Comparison of ENCODE assay signal across 8 mouse cellular contexts in genomic region chr15:85716045-85716444, GRCm38 (mm10). TPM values are rescaled to one million over a fixed set of nuclear protein-coding genes. Genes with fewer than 3 reads are reported as not detected.
DNase-seq lines count a peak whose midpoint lies in the region; ATAC-seq and TF ChIP-seq lines count a peak whose summit lies in the region.

No protein-coding gene starts in this region.

- H3K27me3 ChIP-seq in embryonic facial prominence, embryonic 15.5 days: peaks cover 10% of the 10 kb centered on the region

- H3K4me1 ChIP-seq in embryonic facial prominence, embryonic 15.5 days: no peaks in the 10 kb centered on the region

- peak; percentile 94 for TF ChIP-seq CTCF in brain, embryonic 14.5 days (IDR thresholded peaks at IDR 0.05; ENCODE audit: borderline replicate concordance, extremely low read depth, insufficient read depth, insufficient read length)

- H3K9me3 ChIP-seq in embryonic facial prominence, embryonic 15.5 days (replicated peaks): no peaks in the 10 kb centered on the region

- no peak overlapping the region for H3K4me2 ChIP-seq in embryonic facial prominence, embryonic 15.5 days (replicated peaks)

- no peak for TF ChIP-seq POLR2A in brain, embryonic 14.5 days (IDR thresholded peaks at IDR 0.05; ENCODE audit: borderline replicate concordance, extremely low read depth, insufficient read depth, insufficient read length, poor library complexity, severe bottlenecking)

- DNase-seq in MEL-GATA-1-ER (ENCODE audit: extremely low read depth, low read depth): peak; percentile 52
- peak; percentile 79 for DNase-seq in brain, embryonic 14.5 days (ENCODE audit: low read depth)
- peak; percentile 90 for DNase-seq in heart, postnatal 4 days
- peak; percentile 89 for DNase-seq in layer of hippocampus, postnatal 14 days (ENCODE audit: low spot score in 2 of 2)
- DNase-seq in right cerebral cortex, postnatal 25 days: peak; percentile 75
- peak; percentile 71 to 87 for DNase-seq in urinary bladder, postnatal 4 days (ENCODE audit: low spot score in 2 of 2)

- H3K27ac ChIP-seq in embryonic facial prominence, embryonic 15.5 days (replicated peaks): no peak overlapping the region

- ATAC-seq in embryonic facial prominence, embryonic 15.5 days (ENCODE audit: insufficient number of reproducible peaks, low FRiP score, low TSS enrichment, low read depth): 0 out of 2 replicates have a peak, but pooled peaks have one; percentile 26
- ATAC-seq in megakaryocyte, adult 5-6 weeks (ENCODE audit: poor library complexity, severe bottlenecking): peak; percentile 80

- no peak overlapping the region for H3K9ac ChIP-seq in embryonic facial prominence, embryonic 15.5 days

- no peaks in the 10 kb centered on the region for H3K36me3 ChIP-seq in embryonic facial prominence, embryonic 15.5 days

- 4% methylated on average over 7 of the region's 7 CpGs for WGBS in embryonic facial prominence, embryonic 15.5 days

- H3K4me3 ChIP-seq in embryonic facial prominence, embryonic 15.5 days (replicated peaks): no peak overlapping the region

RNA-seq across cellular contexts. Expression of gene Ppara, which starts 18.7 kb away (rescaled TPM):
- polyA plus RNA-seq in brain, embryonic 14.5 days (2012; rRNA removed): 0.14 and 0.46 TPM in 2 replicates
- polyA plus RNA-seq in embryonic facial prominence, embryonic 15.5 days (2015; fragmentation: Nextera tagmentation; extraction: Ambion mirVana): 3.6 and 5.0 TPM in 2 replicates
- total RNA-seq in heart, postnatal 4 days (2021): 10 to 100 TPM; 24.0 to 29.6 TPM
- total RNA-seq in layer of hippocampus, postnatal 14 days (2021): 1 to 10 TPM; 3.4 to 3.7 TPM
- total RNA-seq in megakaryocyte, adult 5-6 weeks (2015): not detected in 2 replicates
- not detected in 2 replicates for total RNA-seq in megakaryocyte, adult 5-6 weeks (2017)

Comparison
In these comparisons a context has a peak if more than half of its experiments do, and no peak if none do; other contexts are left out.
1. RNA of gene Ppara, which starts 18.7 kb away (total RNA-seq): 24.0 to 29.6 TPM in heart, postnatal 4 days; 3.4 to 3.7 TPM in layer of hippocampus, postnatal 14 days and not detected in megakaryocyte, adult 5-6 weeks; every median in the first group is over 4 times any median in the second.
2. Peak in every context shown above with its lines, with median percentiles within 50 percentile points of each other: DNase-seq.